Mouse (Mus musculus) embryonic facial prominence, embryonic 15.5 days (tissue): Measurements from ENCODE around the gene Klhl25. TPM values are rescaled to one million over a fixed set of nuclear protein-coding genes. Genes with fewer than 3 reads are reported as not detected.
"Not testable (repeated sequence)": the region's sequence is repeated elsewhere in the genome, so short reads cannot be mapped to it uniquely, and the experiment has no call there.

Experiments used
- ATAC-seq: fragments of 200-750 bp; cut with Nextera tagmentation; 2 replicates; pipeline ENCODE4 v1.8.0; 2017; ENCODE audit warnings: low read depth, moderate TSS enrichment; ENCODE audit not compliant: insufficient number of reproducible peaks, low FRiP score, low TSS enrichment
- H3K27ac ChIP-seq: fragments of 300-500 bp; sonication (generic); replicated peaks from 2 replicates; pipeline ENCODE4 v1.5.1; 2015; ENCODE audit warnings: mild to moderate bottlenecking, inconsistent platforms
- H3K27me3 ChIP-seq: fragments of 300-500 bp; sonication (generic); 2 replicates; pipeline ENCODE4 v1.6.1; 2015; ENCODE audit warnings: inconsistent platforms
- H3K36me3 ChIP-seq: fragments of 300-500 bp; sonication (generic); 2 replicates; pipeline ENCODE4 v1.6.1; 2015; ENCODE audit warnings: mild to moderate bottlenecking, inconsistent platforms
- H3K4me1 ChIP-seq: fragments of 300-500 bp; sonication (generic); 2 replicates; pipeline ENCODE4 v1.6.1; 2015; ENCODE audit warnings: inconsistent platforms
- H3K4me2 ChIP-seq: fragments of 300-500 bp; sonication (generic); replicated peaks from 2 replicates; pipeline ENCODE4 v1.6.1; 2015; ENCODE audit warnings: mild to moderate bottlenecking, inconsistent platforms
- H3K4me3 ChIP-seq: fragments of 300-500 bp; sonication (generic); replicated peaks from 2 replicates; pipeline ENCODE4 v1.5.1; 2015; ENCODE audit warnings: mild to moderate bottlenecking, inconsistent platforms
- H3K9ac ChIP-seq: fragments of 300-500 bp; sonication (generic); 2 replicates; pipeline ENCODE4 v1.6.1; 2015; ENCODE audit warnings: inconsistent platforms
- H3K9me3 ChIP-seq: fragments of 300-500 bp; sonication (generic); replicated peaks from 2 replicates; pipeline ENCODE4 v1.6.1; 2016; ENCODE audit warnings: inconsistent platforms
- WGBS: fragments of 180-500 bp; shearing (Covaris S2); methylation state at CpG from one replicate; pipeline ENCODE4 v1.1.7; 2015; 5-methylcytosine and 5-hydroxymethylcytosine counted together
- polyA plus RNA-seq: library from polyadenylated mRNA; unstranded; fragments of >200 nt; fragmentation: Nextera tagmentation; extraction: Ambion mirVana; gene quantifications from 2 replicates; pipeline ENCODE4 v1.2.1, GENCODE M21; 2015

Klhl25 gene
- polyA plus RNA-seq, 1 experiment from 2014 or later, result 23.3 TPM

GRCm38 (mm10) chr7:75910035-75910651 lies 62.0 kb downstream of the Klhl25 start:
- Histone ChIP-seq H3K36me3 (no peaks in the 10 kb centered on the region), H3K4me2 (peak overlapping the region; percentile 44), H3K4me3 (peak overlapping the region; percentile 24), H3K27ac (no peak overlapping the region), H3K4me1 (no peaks in the 10 kb centered on the region), H3K27me3 (no peaks in the 10 kb centered on the region), H3K9ac (no peak overlapping the region), H3K9me3 (no peaks in the 10 kb centered on the region)
- no peak for ATAC-seq
- 16% methylated on average over 11 of the region's 11 CpGs for WGBS

GRCm38 (mm10) chr7:75910652-75911035 lies 62.5 kb downstream of the Klhl25 start:
- Histone ChIP-seq H3K9me3 (no peaks in the 10 kb centered on the region), H3K4me3 (no peak overlapping the region), H3K4me1 (no peaks in the 10 kb centered on the region), H3K27me3 (no peaks in the 10 kb centered on the region), H3K36me3 (no peaks in the 10 kb centered on the region), H3K4me2 (peak overlapping the region; percentile 44; the same call in 1 of the 2 replicates), H3K9ac (no peak overlapping the region), H3K27ac (no peak overlapping the region)
- ATAC-seq, result no peak
- 78% methylated on average over 8 of the region's 8 CpGs for WGBS

GRCm38 (mm10) chr7:75913952-75914351 lies 65.8 kb downstream of the Klhl25 start:
- Histone ChIP-seq H3K27me3 (no peaks in the 10 kb centered on the region), H3K9me3 (no peaks in the 10 kb centered on the region), H3K27ac (no peak overlapping the region), H3K9ac (no peak overlapping the region), H3K4me3 (no peak overlapping the region), H3K36me3 (no peaks in the 10 kb centered on the region), H3K4me2 (no peak overlapping the region), H3K4me1 (no peaks in the 10 kb centered on the region)
- WGBS, result 2% methylated on average over 7 of the region's 7 CpGs
- peak; percentile 82 for ATAC-seq

GRCm38 (mm10) chr7:75915550-75915949 lies 67.4 kb downstream of the Klhl25 start:
- H3K4me3 ChIP-seq, ATAC-seq, H3K9ac ChIP-seq, H3K27ac ChIP-seq, H3K4me1 ChIP-seq, H3K4me2 ChIP-seq, H3K36me3 ChIP-seq, H3K9me3 ChIP-seq, H3K27me3 ChIP-seq: not testable (repeated sequence)
- WGBS, result 68% methylated on average over 3 of the region's 3 CpGs

GRCm38 (mm10) chr7:75917662-75918061 lies 69.6 kb downstream of the Klhl25 start:
- Histone ChIP-seq H3K4me2 (no peak overlapping the region), H3K4me3 (no peak overlapping the region), H3K27ac (no peak overlapping the region), H3K36me3 (no peaks in the 10 kb centered on the region), H3K9me3 (no peaks in the 10 kb centered on the region), H3K9ac (no peak overlapping the region), H3K4me1 (no peaks in the 10 kb centered on the region), H3K27me3 (no peaks in the 10 kb centered on the region)
- 68% methylated on average over 4 of the region's 4 CpGs for WGBS
- no peak for ATAC-seq

GRCm38 (mm10) chr7:75919745-75920144 lies 71.6 kb downstream of the Klhl25 start:
- WGBS, result 67% methylated on average over 3 of the region's 3 CpGs
- H3K27ac ChIP-seq, H3K27me3 ChIP-seq, H3K4me1 ChIP-seq, H3K4me2 ChIP-seq, ATAC-seq, H3K9me3 ChIP-seq, H3K9ac ChIP-seq, H3K36me3 ChIP-seq, H3K4me3 ChIP-seq: not testable (repeated sequence)
